Mouse (Mus musculus) heart, embryonic 12.5 days (tissue): ENCODE data around the gene Mcl1. TPM values are rescaled to one million over a fixed set of nuclear protein-coding genes. Genes with fewer than 3 reads are reported as not detected.

Experiments used
- ATAC-seq: fragments of 200-750 bp; cut with Nextera tagmentation; 2 replicates; pipeline ENCODE4 v1.8.0; 2017; ENCODE audit warnings: moderate TSS enrichment, moderate library complexity; ENCODE audit not compliant: insufficient number of reproducible peaks, low FRiP score
- H3K27ac ChIP-seq: fragments of 300-500 bp; sonication (generic); 2 replicates; pipeline ENCODE4 v1.5.1; 2016; ENCODE audit warnings: mild to moderate bottlenecking, moderate library complexity; ENCODE audit not compliant: poor library complexity, severe bottlenecking
- H3K27me3 ChIP-seq: fragments of 300-500 bp; sonication (generic); replicated peaks from 2 replicates; pipeline ENCODE4 v1.6.1; 2016; ENCODE audit warnings: mild to moderate bottlenecking, moderate library complexity
- H3K36me3 ChIP-seq: fragments of 300-500 bp; sonication (generic); 2 replicates; pipeline ENCODE4 v1.6.1; 2016; ENCODE audit warnings: mild to moderate bottlenecking, moderate library complexity
- H3K4me1 ChIP-seq: fragments of 300-500 bp; sonication (generic); replicated peaks from 2 replicates; pipeline ENCODE4 v1.6.1; 2016; ENCODE audit warnings: mild to moderate bottlenecking
- H3K4me2 ChIP-seq: fragments of 300-500 bp; sonication (generic); 2 replicates; pipeline ENCODE4 v1.6.1; 2016; ENCODE audit warnings: mild to moderate bottlenecking, moderate library complexity
- H3K4me3 ChIP-seq: fragments of 300-500 bp; sonication (generic); 2 replicates; pipeline ENCODE4 v1.5.1; 2016; ENCODE audit warnings: mild to moderate bottlenecking
- H3K9ac ChIP-seq: fragments of 300-500 bp; sonication (generic); 2 replicates; pipeline ENCODE4 v1.6.1; 2016; ENCODE audit warnings: mild to moderate bottlenecking, moderate library complexity
- H3K9me3 ChIP-seq: fragments of 300-500 bp; sonication (generic); replicated peaks from 2 replicates; pipeline ENCODE4 v1.6.1; 2016; ENCODE audit warnings: mild to moderate bottlenecking, moderate library complexity
- WGBS: fragments of 180-500 bp; shearing (Covaris S2); methylation state at CpG from one replicate; pipeline ENCODE4 v1.1.7; 2016; 5-methylcytosine and 5-hydroxymethylcytosine counted together
- polyA plus RNA-seq: library from polyadenylated mRNA; unstranded; fragments of >200 nt; fragmentation: Nextera tagmentation; extraction: Ambion mirVana; gene quantifications from 2 replicates; pipeline ENCODE4 v1.2.1, GENCODE M21; 2016

The Mcl1 gene
- polyA plus RNA-seq, 1 experiment from 2014 or later = 66.9 TPM

DNA sequence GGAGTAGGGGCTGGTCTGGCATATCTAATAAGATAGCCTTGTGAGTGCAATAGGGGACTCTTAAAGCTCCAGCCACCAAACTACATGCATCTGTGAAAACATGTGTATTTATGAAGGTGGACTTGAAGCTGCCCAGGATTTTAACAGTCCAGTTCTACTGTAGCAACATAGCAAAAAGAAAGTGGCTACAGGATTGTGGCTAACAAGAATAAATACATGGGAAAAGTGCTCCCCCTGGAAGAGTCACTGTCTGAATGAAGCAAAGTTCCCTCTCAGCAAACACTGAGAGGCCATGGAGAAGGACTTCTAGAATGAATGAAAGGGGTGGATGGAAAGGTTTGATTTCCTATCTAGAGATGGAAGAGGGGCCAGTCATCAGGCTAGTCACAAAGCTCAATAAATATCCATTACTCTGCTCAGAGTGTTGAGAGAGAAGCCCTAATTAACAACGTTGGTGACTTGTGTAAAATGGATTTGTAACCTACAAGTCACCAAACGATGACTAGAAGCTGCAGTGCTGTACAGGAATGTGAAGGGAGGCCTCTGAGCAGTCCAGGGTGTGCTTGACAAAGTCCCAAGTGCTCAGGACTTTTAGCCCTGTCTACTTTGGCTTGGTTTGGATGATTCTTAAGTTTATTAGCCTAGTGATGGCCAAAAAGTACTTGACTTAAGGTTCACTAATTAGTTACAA, 2.3 kb downstream of the Mcl1 start:
- Histone ChIP-seq H3K9me3 (no peaks in the 10 kb centered on the region), H3K27me3 (no peaks in the 10 kb centered on the region), H3K27ac (peak overlapping the region; percentile 98), H3K9ac (peak overlapping the region; percentile 100), H3K4me3 (peak overlapping the region; percentile 99), H3K36me3 (peaks cover 49% of the 10 kb centered on the region), H3K4me1 (peaks cover 47% of the 10 kb centered on the region), H3K4me2 (peak overlapping the region; percentile 91)
- 12% methylated on average over 2 of the region's 2 CpGs for WGBS
- ATAC-seq = no peak

DNA sequence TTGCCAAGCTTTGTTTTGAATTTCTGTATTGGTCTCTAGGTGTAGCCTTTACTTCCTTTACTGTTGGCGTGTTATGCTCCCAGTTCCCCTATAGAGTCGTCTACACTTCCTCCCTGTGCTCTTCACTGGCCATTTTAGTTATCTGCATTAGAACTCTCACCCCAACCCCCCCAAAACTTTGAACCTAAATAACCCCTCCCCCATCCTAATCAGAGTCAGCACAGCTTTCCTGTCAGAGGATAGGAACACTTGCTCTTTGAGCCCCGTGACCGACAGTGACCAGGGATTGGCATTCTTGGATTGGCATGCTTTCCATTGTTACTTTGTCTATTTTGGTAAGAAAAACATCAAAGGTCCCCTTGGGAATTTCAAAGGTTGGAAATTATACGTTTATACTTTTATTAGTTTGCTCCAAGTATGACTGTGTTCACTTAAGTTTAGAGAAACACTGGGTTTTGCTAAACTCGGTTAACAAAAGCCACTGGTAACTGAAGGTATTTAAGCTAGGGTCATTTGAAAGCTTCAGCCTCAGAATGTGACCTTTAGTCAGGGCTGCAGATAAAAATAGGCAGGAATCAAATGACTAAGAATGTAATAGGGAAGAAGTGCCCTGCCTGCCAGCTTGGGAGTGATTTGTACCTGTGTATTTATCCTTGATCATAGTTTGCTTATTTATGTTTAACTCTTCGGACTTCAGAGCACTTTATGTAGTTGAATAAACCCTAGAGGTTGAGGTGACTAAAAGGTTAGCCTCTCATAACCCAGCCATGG, 3.5 kb downstream of the Mcl1 start:
- peaks cover 49% of the 10 kb centered on the region for H3K36me3 ChIP-seq
- H3K9me3 ChIP-seq = no peaks in the 10 kb centered on the region
- H3K4me3 ChIP-seq = peak overlapping the region; percentile 36
- peaks cover 59% of the 10 kb centered on the region for H3K4me1 ChIP-seq
- peak overlapping the region; percentile 69 for H3K9ac ChIP-seq
- peak overlapping the region; percentile 70 for H3K4me2 ChIP-seq
- 16% methylated on average over 7 of the region's 7 CpGs for WGBS
- H3K27ac ChIP-seq = peak overlapping the region; percentile 87
- H3K27me3 ChIP-seq = no peaks in the 10 kb centered on the region
- no peak for ATAC-seq

DNA sequence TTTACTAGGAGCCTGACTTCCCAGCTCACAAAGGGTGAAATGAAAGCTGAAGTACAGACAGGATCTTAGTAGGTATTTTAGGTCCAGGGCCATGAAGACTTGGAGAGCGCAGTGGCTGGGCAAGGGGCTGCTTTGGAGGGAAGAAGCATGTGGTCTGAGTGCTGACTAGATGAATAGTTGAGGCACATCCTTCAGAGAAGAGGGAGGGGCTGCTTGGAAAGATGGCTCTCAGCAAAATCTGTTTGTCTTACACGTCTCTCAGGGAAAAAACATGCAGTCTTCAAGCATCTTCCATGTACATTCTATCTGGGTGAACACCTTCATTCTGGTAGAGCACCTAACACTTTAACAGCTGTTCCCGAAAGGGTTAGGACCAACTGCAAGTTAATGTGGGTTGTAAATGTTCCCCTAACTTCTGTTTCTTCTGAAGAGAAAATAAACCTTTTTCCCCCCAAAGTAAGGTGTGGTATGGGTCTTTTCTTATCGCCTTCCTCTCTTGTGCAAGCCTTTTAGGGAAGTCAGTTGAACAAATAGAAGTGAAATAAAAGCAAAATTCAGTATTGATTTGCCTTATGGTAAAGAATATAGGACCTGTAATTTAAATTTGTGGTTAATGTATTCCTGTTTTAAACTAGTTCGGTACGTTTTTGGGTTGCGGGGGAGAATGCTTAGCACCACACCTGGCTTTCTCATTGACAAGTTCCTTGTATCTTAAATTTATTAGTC, 4.3 kb downstream of the Mcl1 start:
- ATAC-seq = no peak
- Histone ChIP-seq H3K9me3 (no peaks in the 10 kb centered on the region), H3K4me2 (peak overlapping the region; percentile 70), H3K4me1 (peaks cover 67% of the 10 kb centered on the region), H3K36me3 (peaks cover 49% of the 10 kb centered on the region), H3K9ac (peak overlapping the region; percentile 69), H3K27ac (peak overlapping the region; percentile 96), H3K27me3 (no peaks in the 10 kb centered on the region), H3K4me3 (peak overlapping the region; percentile 36)
- WGBS = 72% methylated on average over 7 of the region's 7 CpGs

- WGBS = 81% methylated on average over 2 of the region's 2 CpGs
- H3K4me3 ChIP-seq = 0 out of 2 replicates have a peak overlapping the region, but pooled peaks have one; percentile 11
- H3K27me3 ChIP-seq = no peaks in the 10 kb centered on the region
- peak overlapping the region; percentile 96 for H3K27ac ChIP-seq
- peaks cover 73% of the 10 kb centered on the region for H3K4me1 ChIP-seq
- no peaks in the 10 kb centered on the region for H3K9me3 ChIP-seq
- peaks cover 49% of the 10 kb centered on the region for H3K36me3 ChIP-seq
- H3K9ac ChIP-seq = 0 out of 2 replicates have a peak overlapping the region, but pooled peaks have one; percentile 50
- ATAC-seq = no peak
- H3K4me2 ChIP-seq = peak overlapping the region; percentile 9; the same call in 1 of the 2 replicates
Observed at GRCm38 (mm10) chr3:95663486-95663885, 4.9 kb downstream of the Mcl1 start.

DNA sequence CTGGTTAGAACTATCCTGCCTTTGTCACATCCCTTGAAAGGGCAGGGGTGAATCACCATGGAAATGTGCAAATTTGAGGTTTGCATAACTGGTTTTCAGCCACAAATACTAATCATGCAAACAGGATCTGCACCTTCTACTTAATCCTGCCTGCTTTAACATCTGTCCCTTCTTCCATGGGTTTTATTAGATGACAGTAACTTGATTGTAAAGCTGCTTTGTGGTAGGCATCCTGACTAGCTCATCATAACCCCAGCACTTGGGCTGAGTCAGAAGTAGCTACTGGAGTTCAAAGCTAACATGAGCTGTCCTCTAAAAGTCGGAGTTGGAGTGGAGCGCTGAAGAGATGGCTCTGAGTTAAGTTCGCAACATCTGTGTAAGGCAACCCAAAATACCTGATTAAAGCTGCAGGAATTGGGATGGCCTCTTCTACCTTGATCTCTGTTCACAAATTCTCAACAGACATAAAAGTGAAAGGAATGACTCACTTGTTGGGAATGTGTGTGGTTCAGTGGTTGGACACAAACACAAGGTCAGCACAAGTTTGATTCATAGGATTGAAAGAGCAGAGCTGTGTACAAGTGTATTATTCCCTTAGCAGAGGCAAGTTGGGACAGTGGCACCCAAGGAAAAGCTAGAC, 5.5 kb downstream of the Mcl1 start:
- Histone ChIP-seq H3K9ac (peak overlapping the region; percentile 50), H3K4me3 (0 out of 2 replicates have a peak overlapping the region, but pooled peaks have one; percentile 11), H3K36me3 (peaks cover 51% of the 10 kb centered on the region), H3K27ac (peak overlapping the region; percentile 96), H3K4me1 (peaks cover 78% of the 10 kb centered on the region), H3K9me3 (no peaks in the 10 kb centered on the region), H3K4me2 (peak overlapping the region; percentile 8), H3K27me3 (no peaks in the 10 kb centered on the region)
- WGBS = 78% methylated on average over 3 of the region's 3 CpGs
- no peak for ATAC-seq

DNA sequence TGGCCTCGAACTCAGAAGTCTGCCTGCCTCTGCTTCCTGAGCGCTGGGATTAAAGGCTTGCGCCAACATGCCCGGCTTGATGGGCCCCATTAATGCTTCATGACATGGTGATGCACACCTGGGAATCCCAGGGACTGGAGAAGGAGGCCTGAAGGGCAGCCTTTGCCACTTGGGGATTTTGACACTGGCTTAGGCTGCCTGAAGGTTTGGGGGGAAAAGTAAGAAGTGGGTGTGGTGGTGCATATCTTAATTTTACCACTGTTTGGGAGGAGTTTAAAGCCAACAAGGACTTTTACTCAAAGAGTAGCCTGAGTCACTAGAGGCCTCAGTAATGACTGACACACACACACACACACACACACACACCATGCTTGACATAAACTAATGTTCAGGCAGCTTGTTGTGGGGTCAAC, 6.4 kb downstream of the Mcl1 start:
- 89% methylated on average over 4 of the region's 4 CpGs for WGBS
- peak overlapping the region; percentile 96 for H3K27ac ChIP-seq

GRCm38 (mm10) chr3:95666124-95666844, 7.7 kb downstream of the Mcl1 start:
- peaks cover 72% of the 10 kb centered on the region for H3K4me1 ChIP-seq
- peaks cover 49% of the 10 kb centered on the region for H3K36me3 ChIP-seq
- no peaks in the 10 kb centered on the region for H3K9me3 ChIP-seq
- H3K27me3 ChIP-seq = no peaks in the 10 kb centered on the region
- 0 out of 2 replicates have a peak overlapping the region, but pooled peaks have one; percentile 1 for H3K4me3 ChIP-seq
- peak overlapping the region; percentile 48 for H3K4me2 ChIP-seq
- 16% methylated on average over 6 of the region's 6 CpGs for WGBS
- ATAC-seq = peak; percentile 81
- peak overlapping the region; percentile 96 for H3K27ac ChIP-seq
- peak overlapping the region; percentile 51 for H3K9ac ChIP-seq

More for the DNA sequence above, 6.4 kb downstream of the Mcl1 start:
- ATAC-seq = no peak
- no peaks in the 10 kb centered on the region for H3K9me3 ChIP-seq
- H3K4me1 ChIP-seq = peaks cover 78% of the 10 kb centered on the region
- H3K9ac ChIP-seq = peak overlapping the region; percentile 57; the same call in 1 of the 2 replicates
- peaks cover 57% of the 10 kb centered on the region for H3K36me3 ChIP-seq
- H3K27me3 ChIP-seq = no peaks in the 10 kb centered on the region
- H3K4me2 ChIP-seq = peak overlapping the region; percentile 8; the same call in 1 of the 2 replicates
- H3K4me3 ChIP-seq = no peak overlapping the region

DNA sequence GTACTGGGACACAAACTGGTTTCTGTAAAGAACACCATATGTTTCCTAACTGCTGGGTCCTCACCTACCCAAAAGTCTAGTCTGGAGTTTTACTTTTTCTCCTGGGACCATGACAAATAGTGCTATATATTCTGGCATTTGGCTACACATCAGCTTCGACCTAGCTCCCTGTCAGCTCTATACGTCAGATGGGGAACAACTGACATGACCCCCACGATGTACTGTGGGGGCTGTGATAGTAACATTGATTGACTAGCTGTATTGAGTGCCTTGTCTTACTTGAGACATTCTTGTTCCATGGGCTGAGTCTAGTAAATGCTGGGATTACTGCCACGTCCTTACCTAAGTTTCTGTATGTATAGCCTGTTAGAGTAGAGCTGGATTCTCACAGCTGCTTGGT, 8.9 kb downstream of the Mcl1 start:
- H3K9ac ChIP-seq = peak overlapping the region; percentile 56
- H3K27ac ChIP-seq = peak overlapping the region; percentile 96
- H3K27me3 ChIP-seq = no peaks in the 10 kb centered on the region
- peaks cover 50% of the 10 kb centered on the region for H3K36me3 ChIP-seq
- H3K9me3 ChIP-seq = no peaks in the 10 kb centered on the region
- peak overlapping the region; percentile 52 for H3K4me2 ChIP-seq
- no peak for ATAC-seq
- 0 out of 2 replicates have a peak overlapping the region, but pooled peaks have one; percentile 3 for H3K4me3 ChIP-seq
- 32% methylated on average over 4 of the region's 4 CpGs for WGBS
- H3K4me1 ChIP-seq = peaks cover 77% of the 10 kb centered on the region

DNA sequence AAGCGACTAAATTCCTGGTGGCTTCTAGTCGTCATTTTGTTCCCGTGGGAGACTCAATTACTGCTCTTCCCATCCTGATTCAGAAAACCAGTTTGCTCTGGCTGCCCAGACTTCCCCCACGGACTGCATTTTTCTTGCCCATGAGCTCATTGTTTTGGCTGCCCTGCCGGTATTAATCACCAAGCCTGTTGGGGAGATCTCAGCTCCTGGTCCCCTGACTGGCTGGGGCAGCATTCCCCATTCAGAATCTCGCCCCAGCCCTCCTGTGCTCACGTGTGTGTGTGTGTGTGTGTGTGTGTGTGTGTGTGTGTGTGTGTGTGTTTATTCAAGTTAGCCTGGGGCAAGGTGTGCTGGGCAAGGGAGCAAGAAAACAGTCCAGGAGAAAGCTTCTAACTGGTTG, 9.4 kb downstream of the Mcl1 start:
- Histone ChIP-seq H3K36me3 (peaks cover 45% of the 10 kb centered on the region), H3K9ac (peak overlapping the region; percentile 56; the same call in 1 of the 2 replicates), H3K27ac (peak overlapping the region; percentile 96), H3K4me3 (no peak overlapping the region), H3K9me3 (no peaks in the 10 kb centered on the region), H3K4me1 (peaks cover 77% of the 10 kb centered on the region), H3K4me2 (peak overlapping the region; percentile 52), H3K27me3 (no peaks in the 10 kb centered on the region)
- WGBS = 16% methylated on average over 7 of the region's 7 CpGs
- no peak for ATAC-seq
